Mouse (Mus musculus): ENCODE results near the gene Hook2. TPM values are rescaled to one million over a fixed set of nuclear protein-coding genes. Genes with fewer than 3 reads are reported as not detected.

The Hook2 gene
- polyA plus RNA-seq, 1 experiment from 2014 or later = 20.6 TPM

DNA sequence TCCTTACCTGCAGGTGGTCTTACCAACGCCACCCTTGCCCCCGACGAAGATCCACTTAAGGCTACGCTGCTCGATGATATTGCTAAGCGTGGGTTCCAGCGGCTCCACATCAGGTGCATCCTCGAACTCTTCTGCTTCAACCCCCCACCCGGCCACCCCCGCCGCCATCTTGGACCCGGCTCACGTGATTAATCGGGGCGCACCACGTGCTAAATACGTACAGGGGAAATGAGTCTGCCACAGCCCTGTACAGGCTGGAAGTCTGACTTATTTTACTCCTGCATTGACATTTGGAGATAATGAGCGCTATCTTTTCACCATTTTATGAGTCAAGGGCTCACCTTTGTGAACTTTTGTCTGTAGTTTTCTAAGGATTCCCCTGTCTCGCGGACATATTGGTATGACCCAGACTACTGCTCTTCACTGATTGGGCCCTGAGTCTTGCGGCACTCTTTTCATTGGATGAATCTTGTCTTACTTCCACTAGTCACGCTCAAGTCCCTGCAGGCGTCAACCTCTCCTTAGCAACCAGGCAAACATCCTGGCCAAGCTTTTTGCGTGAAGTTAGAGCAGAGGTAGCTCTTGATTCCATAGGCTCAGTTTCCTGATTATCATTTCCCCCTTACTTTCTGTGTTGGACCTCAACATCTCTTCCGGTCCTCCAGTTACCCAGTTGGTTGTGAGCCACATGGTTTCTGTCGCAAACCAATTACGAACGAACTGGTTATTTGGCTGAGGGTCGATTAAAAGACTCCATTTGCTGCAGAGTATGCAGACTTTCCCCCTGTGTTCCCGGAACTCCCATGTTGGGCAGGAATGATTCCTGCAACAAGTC lies 34.9 kb downstream of the Hook2 start, which contains the start of gene Asna1:
Gene Asna1 (minus strand): TSS at position 184 of the 835 bp plus-strand sequence.
- Histone ChIP-seq H3K9ac (peak within 1 kb of the TSS; percentile 80), H3K9me3 (no peaks in the 10 kb centered on the region), H3K4me3 (peak within 1 kb of the TSS; percentile 96), H3K4me1 (peaks cover 34% of the 10 kb centered on the region), H3K27ac (peak within 1 kb of the TSS; percentile 91), H3K4me2 (replicated peaks) (peak within 1 kb of the TSS; percentile 97), H3K27me3 (no peaks in the 10 kb centered on the region), H3K36me3 (peaks cover 51% of the 10 kb centered on the region)
- ATAC-seq (ENCODE audit: insufficient number of reproducible peaks, insufficient read depth, low FRiP score, low TSS enrichment) = peak; percentile 87
- WGBS = 7% methylated on average over 30 of the region's 30 CpGs

DNA sequence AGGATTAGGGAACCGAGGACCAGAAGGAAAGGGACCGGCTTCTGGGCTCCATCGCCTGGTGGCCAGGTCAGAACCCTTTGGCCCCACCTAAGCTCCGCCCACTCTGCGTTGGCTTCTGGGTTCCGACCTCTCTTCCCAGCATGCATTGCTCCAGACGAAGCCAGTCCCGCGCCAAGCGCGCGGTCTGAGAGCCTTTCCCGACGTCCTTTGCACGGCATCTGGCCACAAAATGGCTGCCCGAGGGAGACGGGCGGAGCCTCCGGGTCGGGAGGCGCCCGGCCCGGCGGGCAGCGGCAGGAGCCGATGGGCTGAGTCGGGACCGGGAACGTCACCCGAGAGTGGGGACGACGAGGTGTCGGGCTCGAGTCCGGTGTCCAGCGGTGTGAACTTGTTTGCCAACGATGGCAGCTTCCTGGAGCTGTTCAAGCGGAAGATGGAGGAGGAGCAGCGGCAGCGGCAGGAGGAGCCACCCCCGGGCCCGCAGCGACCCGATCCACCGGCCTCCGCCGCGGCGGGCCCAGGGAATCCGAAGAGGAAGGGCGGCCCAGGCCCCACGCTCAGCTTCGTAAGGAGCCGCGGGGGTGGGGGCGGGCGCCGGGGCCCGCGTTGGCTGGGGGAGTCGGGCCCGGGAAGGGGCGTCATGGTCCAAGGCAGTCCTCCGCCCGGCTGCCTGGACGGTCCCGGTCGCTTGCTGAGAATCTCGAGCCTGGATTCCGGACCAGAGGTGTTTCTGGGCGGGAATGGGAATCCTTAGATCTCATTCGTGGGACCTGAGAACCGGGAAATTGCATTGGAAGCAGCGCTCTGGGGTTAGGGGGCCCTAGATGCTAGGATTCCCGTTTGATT lies 36.5 kb downstream of the Hook2 start, which contains the start of gene Trir:
Gene Trir (plus strand): TSS at position 154 of the 846 bp plus-strand sequence.
- Histone ChIP-seq H3K4me2 (replicated peaks) (peak within 1 kb of the TSS; percentile 97), H3K4me3 (peak within 1 kb of the TSS; percentile 96), H3K9ac (peak within 1 kb of the TSS; percentile 99), H3K9me3 (no peaks in the 10 kb centered on the region), H3K27me3 (no peaks in the 10 kb centered on the region), H3K36me3 (peaks cover 52% of the 10 kb centered on the region), H3K27ac (peak within 1 kb of the TSS; percentile 91), H3K4me1 (peaks cover 34% of the 10 kb centered on the region)
- peak; percentile 67 for ATAC-seq (ENCODE audit: insufficient number of reproducible peaks, insufficient read depth, low FRiP score, low TSS enrichment)
- WGBS = under 1% methylated on average over 70 of the region's 75 CpGs

DNA sequence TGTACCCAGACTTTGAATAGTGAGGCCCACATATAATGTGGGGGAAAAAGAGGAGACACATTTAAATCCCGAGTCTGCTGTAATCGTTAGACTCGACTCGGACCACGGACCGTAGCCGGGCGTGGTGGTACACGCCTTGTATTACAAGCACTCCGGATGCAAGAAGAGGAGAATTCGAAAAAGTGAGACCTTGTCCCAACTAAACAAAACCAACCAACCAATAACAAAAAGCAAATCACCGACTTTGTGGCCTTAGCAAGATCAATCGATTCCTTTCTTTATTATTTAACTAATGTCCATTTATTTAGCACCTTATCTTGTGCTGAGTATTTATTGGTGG lies 37.1 kb downstream of the Hook2 start:
- no peaks in the 10 kb centered on the region for H3K27me3 ChIP-seq
- H3K4me1 ChIP-seq = peaks cover 34% of the 10 kb centered on the region
- H3K9ac ChIP-seq = peak overlapping the region; percentile 99
- peak overlapping the region; percentile 97 for H3K4me2 ChIP-seq (replicated peaks)
- peak overlapping the region; percentile 96 for H3K4me3 ChIP-seq
- peak overlapping the region; percentile 91 for H3K27ac ChIP-seq
- H3K36me3 ChIP-seq = peaks cover 52% of the 10 kb centered on the region
- no peaks in the 10 kb centered on the region for H3K9me3 ChIP-seq
- WGBS = 2% methylated on average over 13 of the region's 13 CpGs
- ATAC-seq (ENCODE audit: insufficient number of reproducible peaks, insufficient read depth, low FRiP score, low TSS enrichment) = no peak

DNA sequence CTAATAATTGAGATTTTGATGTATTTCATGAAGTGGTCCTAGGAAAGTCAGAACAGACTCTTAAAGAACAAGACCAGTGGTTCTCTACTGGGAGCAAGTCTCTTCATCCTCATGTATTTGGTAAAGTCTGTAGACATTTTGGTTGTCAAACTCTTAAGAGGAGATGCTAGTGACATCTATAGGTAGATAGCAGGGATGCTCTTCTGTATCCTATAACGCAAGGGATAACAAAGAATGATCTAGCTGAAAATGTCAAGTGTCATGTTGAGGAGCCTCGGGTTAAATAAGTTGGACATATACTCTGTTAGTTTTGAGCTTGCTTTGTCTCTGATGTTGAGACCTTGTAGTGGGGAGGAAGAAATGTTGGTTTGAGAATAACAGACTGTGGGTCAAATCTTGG lies 37.5 kb downstream of the Hook2 start:
- Histone ChIP-seq H3K9ac (peak overlapping the region; percentile 99), H3K9me3 (no peaks in the 10 kb centered on the region), H3K36me3 (peaks cover 52% of the 10 kb centered on the region), H3K4me1 (peaks cover 34% of the 10 kb centered on the region), H3K4me2 (replicated peaks) (peak overlapping the region; percentile 97), H3K27ac (peak overlapping the region; percentile 23; the same call in 1 of the 2 replicates), H3K27me3 (no peaks in the 10 kb centered on the region), H3K4me3 (peak overlapping the region; percentile 96)
- no peak for ATAC-seq (ENCODE audit: insufficient number of reproducible peaks, insufficient read depth, low FRiP score, low TSS enrichment)
- 30% methylated on average over 2 of the region's 2 CpGs for WGBS

DNA sequence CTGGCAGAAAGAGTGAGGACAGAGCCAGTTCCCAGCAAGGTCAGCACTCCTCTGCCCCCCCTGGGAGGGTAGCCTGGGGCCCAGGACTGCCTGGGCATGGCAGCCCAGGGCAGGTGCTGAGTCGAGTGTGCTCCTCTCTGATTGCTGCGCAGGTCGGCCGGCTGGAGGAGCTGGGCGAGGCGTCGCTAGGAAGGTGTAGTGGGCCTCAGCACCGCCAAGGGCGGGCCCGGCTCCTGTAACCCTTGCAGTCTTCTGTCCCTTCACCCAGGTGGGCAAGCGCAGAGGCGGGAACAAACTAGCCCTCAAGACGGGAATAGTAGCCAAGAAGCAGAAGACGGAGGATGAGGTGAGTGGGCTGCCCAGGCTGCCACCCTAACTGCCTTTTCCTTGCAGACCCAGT lies 38.9 kb downstream of the Hook2 start:
- Histone ChIP-seq H3K36me3 (peaks cover 48% of the 10 kb centered on the region), H3K4me3 (no peak overlapping the region), H3K4me2 (replicated peaks) (peak overlapping the region; percentile 97), H3K9me3 (no peaks in the 10 kb centered on the region), H3K27ac (0 out of 2 replicates have a peak overlapping the region, but pooled peaks have one; percentile 23), H3K27me3 (no peaks in the 10 kb centered on the region), H3K9ac (no peak overlapping the region; the same call in 1 of the 2 replicates), H3K4me1 (peaks cover 30% of the 10 kb centered on the region)
- 88% methylated on average over 13 of the region's 14 CpGs for WGBS
- no peak for ATAC-seq (ENCODE audit: insufficient number of reproducible peaks, insufficient read depth, low FRiP score, low TSS enrichment)

DNA sequence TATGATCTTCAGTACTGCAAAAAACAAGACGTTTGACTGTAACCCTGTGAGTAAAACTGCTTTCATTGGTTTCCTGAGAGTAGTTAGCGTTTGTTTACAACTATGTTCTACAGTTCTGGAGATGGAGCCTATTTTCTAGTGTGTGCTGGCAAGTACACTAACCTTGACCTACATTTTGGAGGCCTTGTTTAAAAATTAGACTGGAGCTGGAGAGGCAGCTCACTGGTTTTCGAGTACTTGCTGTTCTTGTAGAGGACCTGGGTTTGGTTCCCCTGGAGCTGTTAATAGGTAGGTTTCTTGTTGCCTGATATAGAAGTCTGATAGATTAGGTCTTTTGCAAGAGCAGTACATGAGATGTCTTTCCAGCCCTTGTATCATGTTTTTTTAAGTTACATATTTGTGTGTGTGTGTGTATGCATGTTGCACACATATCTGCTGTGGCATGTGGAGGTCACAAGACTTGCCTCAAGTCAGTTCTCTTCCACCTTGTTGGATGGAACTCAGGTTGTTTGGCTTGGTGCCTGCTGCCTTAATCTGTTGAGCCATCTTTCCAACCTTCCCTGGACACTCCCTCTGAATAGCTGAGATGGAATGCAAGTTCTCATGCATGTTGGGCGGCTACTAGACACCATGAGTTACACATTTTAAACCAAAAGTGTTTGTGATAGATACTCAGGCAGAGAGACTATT lies 42.4 kb downstream of the Hook2 start:
- no peak overlapping the region for H3K27ac ChIP-seq
- no peak overlapping the region for H3K4me3 ChIP-seq
- ATAC-seq (ENCODE audit: insufficient number of reproducible peaks, insufficient read depth, low FRiP score, low TSS enrichment) = no peak
- H3K27me3 ChIP-seq = no peaks in the 10 kb centered on the region
- H3K4me1 ChIP-seq = peaks cover 23% of the 10 kb centered on the region
- H3K36me3 ChIP-seq = peaks cover 48% of the 10 kb centered on the region
- 86% methylated on average over 4 of the region's 4 CpGs for WGBS
- no peak overlapping the region for H3K4me2 ChIP-seq (replicated peaks)
- no peak overlapping the region for H3K9ac ChIP-seq
- no peaks in the 10 kb centered on the region for H3K9me3 ChIP-seq

DNA sequence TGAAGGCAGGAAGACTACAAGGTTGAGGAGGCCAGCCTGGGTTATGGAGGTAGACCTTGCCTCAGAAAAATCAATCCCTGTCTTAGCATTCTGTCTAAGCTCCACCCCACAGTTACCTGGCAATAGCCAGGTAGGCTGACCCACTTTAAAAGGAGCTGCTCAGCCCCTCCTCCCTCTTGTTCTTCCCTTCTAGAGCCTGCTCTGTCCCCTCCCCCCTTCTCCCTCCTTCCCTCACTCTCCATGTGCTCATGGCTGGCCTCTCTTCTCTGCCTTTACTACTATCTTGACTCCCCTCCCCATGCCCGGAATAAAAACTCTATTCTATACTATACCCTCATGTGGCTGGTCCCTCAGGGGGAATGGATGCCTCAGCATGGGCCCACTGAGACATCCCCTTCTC lies 43.5 kb downstream of the Hook2 start:
- WGBS = 51% methylated on average over 1 of the region's 1 CpGs
- H3K36me3 ChIP-seq = peaks cover 46% of the 10 kb centered on the region
- H3K9me3 ChIP-seq = no peaks in the 10 kb centered on the region
- peaks cover 20% of the 10 kb centered on the region for H3K4me1 ChIP-seq
- H3K27ac ChIP-seq = no peak overlapping the region
- H3K9ac ChIP-seq = no peak overlapping the region
- no peak for ATAC-seq (ENCODE audit: insufficient number of reproducible peaks, insufficient read depth, low FRiP score, low TSS enrichment)
- H3K4me2 ChIP-seq (replicated peaks) = no peak overlapping the region
- no peaks in the 10 kb centered on the region for H3K27me3 ChIP-seq
- H3K4me3 ChIP-seq = no peak overlapping the region

DNA sequence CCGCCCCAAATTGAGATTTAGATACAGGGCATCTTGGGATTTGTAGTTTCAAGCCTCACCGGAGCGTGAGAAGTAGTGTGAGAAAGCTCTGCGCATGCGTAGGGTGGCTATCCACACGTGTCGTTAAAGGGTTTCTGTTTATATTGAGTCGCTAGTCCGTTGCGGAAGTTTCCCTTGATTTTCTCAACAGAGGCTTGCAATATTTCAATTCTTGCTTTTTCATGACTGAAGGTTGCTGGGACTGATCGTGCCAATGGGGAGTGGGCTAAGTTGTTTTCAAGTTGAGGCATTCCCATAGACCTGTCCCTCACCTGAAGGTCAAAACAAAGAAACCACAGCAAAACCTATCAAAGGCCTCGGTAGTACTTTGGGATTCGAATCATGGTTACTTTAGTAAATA lies 44.4 kb downstream of the Hook2 start:
- Histone ChIP-seq H3K4me1 (peaks cover 19% of the 10 kb centered on the region), H3K27ac (0 out of 2 replicates have a peak overlapping the region, but pooled peaks have one; percentile 100), H3K9me3 (no peaks in the 10 kb centered on the region), H3K9ac (peak overlapping the region; percentile 72), H3K27me3 (no peaks in the 10 kb centered on the region), H3K4me2 (replicated peaks) (peak overlapping the region; percentile 78), H3K36me3 (peaks cover 37% of the 10 kb centered on the region), H3K4me3 (peak overlapping the region; percentile 87)
- ATAC-seq (ENCODE audit: insufficient number of reproducible peaks, insufficient read depth, low FRiP score, low TSS enrichment) = no peak
- 4% methylated on average over 13 of the region's 13 CpGs for WGBS

DNA sequence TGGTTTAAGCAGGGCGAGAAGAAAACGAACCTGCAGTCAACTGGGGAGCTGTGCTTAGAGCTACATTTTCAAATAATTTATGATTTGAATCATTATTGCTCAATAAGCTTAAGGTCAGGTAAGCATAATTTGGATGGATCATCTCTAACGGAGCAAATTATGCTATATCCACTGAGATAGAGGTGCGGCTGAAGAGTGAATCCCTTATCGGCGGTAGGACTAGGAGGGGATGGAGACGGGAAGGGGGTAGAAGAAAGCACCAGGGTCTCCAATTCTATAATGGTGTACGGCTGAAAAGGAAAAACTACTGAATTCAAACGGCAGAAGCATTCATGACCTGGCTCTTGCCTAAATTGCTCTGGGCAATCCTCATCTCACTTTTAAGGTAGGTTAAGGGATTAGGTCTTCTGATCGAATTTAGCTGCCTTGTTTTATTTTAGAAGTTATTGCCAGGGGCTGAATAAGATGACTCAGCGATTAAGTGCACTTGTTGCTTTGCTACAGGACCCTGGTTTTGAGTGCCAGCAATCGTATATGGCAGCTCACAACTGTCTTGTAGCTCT lies 44.8 kb downstream of the Hook2 start:
- H3K4me2 ChIP-seq (replicated peaks) = peak overlapping the region; percentile 78
- H3K36me3 ChIP-seq = peaks cover 37% of the 10 kb centered on the region
- H3K27ac ChIP-seq = peak overlapping the region; percentile 100
- no peaks in the 10 kb centered on the region for H3K9me3 ChIP-seq
- no peaks in the 10 kb centered on the region for H3K27me3 ChIP-seq
- peak overlapping the region; percentile 72 for H3K9ac ChIP-seq
- H3K4me1 ChIP-seq = peaks cover 19% of the 10 kb centered on the region
- no peak for ATAC-seq (ENCODE audit: insufficient number of reproducible peaks, insufficient read depth, low FRiP score, low TSS enrichment)
- WGBS = 7% methylated on average over 12 of the region's 12 CpGs
- H3K4me3 ChIP-seq = peak overlapping the region; percentile 87

DNA sequence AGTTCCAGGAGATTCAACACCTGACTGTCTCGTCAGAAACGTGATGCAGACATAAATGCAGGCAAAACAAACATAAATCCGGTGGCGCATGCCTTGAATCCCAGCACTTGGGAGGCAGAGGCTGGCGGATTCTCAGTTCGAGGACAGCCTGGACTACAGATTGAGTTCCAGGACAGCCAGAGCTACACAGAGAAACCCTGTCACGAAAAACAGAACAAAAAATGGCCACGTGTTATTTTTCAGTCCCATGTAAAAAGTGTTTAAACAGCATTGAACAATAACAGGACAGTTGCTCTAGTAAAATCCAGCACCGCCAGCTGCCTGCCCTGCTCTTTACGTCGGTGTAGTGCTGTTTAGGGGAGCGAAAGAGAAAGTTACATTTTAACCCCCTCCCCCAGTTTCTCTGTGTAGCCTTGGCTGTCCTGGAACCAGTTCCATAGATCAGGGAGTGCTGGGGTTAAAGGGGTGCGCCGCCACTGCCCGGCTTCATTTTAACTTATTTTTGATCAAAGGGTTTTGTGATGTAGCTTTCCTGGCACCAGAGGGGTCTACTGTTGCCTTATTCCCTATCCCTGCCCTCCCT lies 45.4 kb downstream of the Hook2 start:
- Histone ChIP-seq H3K9me3 (no peaks in the 10 kb centered on the region), H3K4me2 (replicated peaks) (peak overlapping the region; percentile 78), H3K4me1 (peaks cover 19% of the 10 kb centered on the region), H3K9ac (peak overlapping the region; percentile 72), H3K27me3 (no peaks in the 10 kb centered on the region), H3K27ac (peak overlapping the region; percentile 100), H3K4me3 (peak overlapping the region; percentile 87), H3K36me3 (peaks cover 38% of the 10 kb centered on the region)
- whole genome bisulfite sequencing = under 1% methylated on average over 15 of the region's 15 CpGs
- ATAC-seq (ENCODE audit: insufficient number of reproducible peaks, insufficient read depth, low FRiP score, low TSS enrichment) = no peak

DNA sequence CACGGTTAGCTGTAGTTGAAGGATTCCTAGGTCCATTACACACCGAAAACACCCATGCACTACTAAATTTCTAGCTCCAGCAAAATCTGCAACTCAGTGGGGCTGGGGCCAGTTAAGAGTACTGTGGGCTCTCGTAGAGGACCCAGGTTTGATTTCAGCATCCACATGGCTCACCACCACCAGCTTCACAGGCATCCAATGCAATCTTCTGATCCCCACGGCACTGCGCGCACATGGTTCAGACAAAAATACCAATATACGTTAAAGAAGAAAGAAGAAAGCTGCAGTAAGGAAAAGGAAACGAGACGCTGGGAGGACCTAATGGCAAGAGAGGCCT lies 45.9 kb downstream of the Hook2 start:
- no peak for ATAC-seq (ENCODE audit: insufficient number of reproducible peaks, insufficient read depth, low FRiP score, low TSS enrichment)
- no peaks in the 10 kb centered on the region for H3K27me3 ChIP-seq
- H3K36me3 ChIP-seq = peaks cover 40% of the 10 kb centered on the region
- H3K4me2 ChIP-seq (replicated peaks) = peak overlapping the region; percentile 78
- peak overlapping the region; percentile 72 for H3K9ac ChIP-seq
- peak overlapping the region; percentile 87 for H3K4me3 ChIP-seq
- peaks cover 19% of the 10 kb centered on the region for H3K4me1 ChIP-seq
- peak overlapping the region; percentile 100 for H3K27ac ChIP-seq
- no peaks in the 10 kb centered on the region for H3K9me3 ChIP-seq
- under 1% methylated on average over 9 of the region's 9 CpGs for WGBS

Measured in embryonic facial prominence, embryonic 12.5 days (tissue).